Mouse (Mus musculus) heart, postnatal 0 days (tissue): ENCODE data around the gene Gm42906.

Source experiments
- CTCF ChIP-seq: IDR thresholded peaks from 2 replicates; pipeline ENCODE4 v1.5.1; 2016; ENCODE audit warnings: antibody characterized with exemption, control low read depth, low read depth
- EP300 ChIP-seq: IDR thresholded peaks from 2 replicates; pipeline ENCODE4 v1.6.1; 2016; ENCODE audit warnings: antibody characterized with exemption, low read depth

- TF ChIP-seq EP300 (no peak), CTCF (no peak)
Measured at GRCm38 (mm10) chr5:151165381-151166016, 262.5 kb downstream of the Gm42906 start.
